Mouse (Mus musculus) liver, embryonic 14.5 days (tissue): ENCODE measurements around the gene Rasl11a.

Experiments
- CTCF ChIP-seq: IDR thresholded peaks from 2 replicates; pipeline ENCODE4 v1.5.1; 2016; ENCODE audit warnings: antibody characterized with exemption, low read depth, control low read depth
- EP300 ChIP-seq: IDR thresholded peaks from 2 replicates; pipeline ENCODE4 v1.6.1; 2016; ENCODE audit warnings: antibody characterized with exemption, low read depth

DNA sequence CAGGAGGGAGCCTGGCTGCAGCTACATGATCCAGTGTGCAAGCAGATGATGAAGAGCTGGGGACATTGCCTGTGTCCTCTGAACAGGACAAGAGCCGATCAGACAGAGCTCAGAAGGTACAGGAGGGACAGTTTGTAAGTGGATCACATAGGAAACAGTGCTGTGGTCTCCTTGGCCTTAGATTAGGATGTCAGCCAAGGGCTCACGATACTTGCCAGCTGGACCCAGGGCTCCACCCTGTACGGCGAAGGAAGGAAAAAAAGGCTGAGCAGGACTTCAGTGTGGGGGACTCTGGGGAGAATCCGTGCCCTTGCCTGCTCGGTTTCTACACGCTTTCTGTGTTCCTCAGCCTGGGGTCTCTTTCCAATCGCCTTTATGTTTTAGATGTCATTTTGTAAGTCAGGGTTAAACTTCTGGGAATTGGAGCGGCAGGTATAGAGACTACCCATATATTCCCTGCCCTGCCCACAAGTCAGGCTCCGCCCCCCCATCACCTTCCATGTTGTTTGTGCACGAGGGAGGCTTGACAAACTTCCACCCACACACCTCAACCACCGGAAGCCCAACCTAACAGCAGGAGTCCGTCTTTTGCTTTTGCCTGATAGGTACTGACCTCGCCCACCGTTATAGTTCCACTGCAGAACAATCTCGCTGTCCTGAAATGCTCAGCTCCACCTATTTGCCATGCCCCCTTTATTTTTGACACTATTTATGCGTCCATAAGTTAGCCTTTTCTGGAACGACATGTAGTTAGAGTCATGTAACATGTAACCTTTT lies 15.5 kb downstream of the Rasl11a start:
- TF ChIP-seq CTCF (no peak), EP300 (no peak)
